Mouse (Mus musculus) monocyte, adult 5-6 weeks (primary cell): ENCODE data around the gene Crb3. TPM values are rescaled to one million over a fixed set of nuclear protein-coding genes. Genes with fewer than 3 reads are reported as not detected.
A peak's percentile ranks its signal among the peaks of the same experiment; 100 is the strongest.

Experiments used
- ATAC-seq: fragments of 153-309, 156-312 bp; replicated peaks from 2 replicates; pipeline ENCODE4 v1.8.0; 2017; ENCODE audit warnings: mild to moderate bottlenecking; ENCODE audit not compliant: low TSS enrichment, insufficient number of reproducible peaks, severe bottlenecking, poor library complexity, low FRiP score
- total RNA-seq: library from RNA; stranded (forward); fragments of 200-1000, 200-491, 200-594 nt; gene quantifications from 3 replicates; pipeline ENCODE4 v1.2.3, GENCODE M21; 2017

The Crb3 gene
- total RNA-seq, 1 experiment from 2014 or later, result not detected

- no peak for ATAC-seq
These were observed 39.4 kb downstream of the Crb3 start for GRCm38 (mm10) chr17:57098321-57098720.

DNA sequence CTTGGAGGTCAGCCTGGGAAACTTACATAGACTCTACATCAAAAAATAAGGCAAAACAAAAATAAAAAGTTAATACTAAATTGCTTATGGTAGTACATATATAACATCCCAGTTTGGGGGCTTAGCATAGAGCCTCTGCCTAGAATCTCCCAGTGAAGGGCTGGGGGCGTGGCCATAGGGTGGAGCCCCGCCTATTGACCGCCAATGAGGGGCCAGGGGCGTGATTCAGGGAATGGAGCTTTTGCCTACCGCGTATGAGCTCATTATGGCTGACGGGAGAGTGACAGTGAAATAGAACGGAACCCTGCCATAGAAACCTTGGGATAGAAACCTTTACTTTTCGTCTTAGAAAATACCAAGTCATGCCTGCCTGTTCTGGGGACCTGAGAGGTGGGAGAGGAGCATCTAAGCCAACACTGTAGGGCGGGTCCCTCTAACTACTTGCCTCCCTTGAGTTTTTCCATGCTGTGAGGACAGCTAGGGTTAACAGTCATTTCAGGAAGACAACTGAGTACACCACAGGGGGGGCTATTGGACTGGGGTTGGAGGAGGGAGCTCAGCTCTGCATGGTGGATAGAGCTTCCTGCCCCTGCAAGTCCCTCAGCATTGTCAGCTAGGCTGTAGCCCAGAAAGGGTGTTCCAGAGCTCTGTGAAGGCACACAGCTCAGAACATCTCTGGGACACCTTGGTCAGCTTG, 40.9 kb downstream of the Crb3 start:
- ATAC-seq, result no peak

DNA sequence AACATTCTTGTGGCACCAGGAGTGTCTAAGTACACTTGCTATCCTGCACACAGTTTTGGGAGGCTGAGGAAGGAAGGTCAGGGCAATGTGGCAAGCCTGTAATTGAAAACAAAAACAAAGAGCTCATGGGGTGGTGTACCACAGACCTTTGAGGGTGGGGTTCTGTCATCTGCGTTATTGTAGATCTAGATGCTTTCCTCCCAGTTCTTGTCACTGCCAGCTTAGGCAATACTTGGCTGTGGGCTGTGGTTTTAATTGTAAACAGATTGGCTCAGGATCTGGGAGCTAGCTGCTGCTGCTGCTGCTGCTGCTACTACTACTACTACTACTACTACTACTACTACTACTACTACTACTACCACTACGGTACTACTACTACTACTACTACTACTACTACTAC, 43.4 kb downstream of the Crb3 start:
- no peak for ATAC-seq

DNA sequence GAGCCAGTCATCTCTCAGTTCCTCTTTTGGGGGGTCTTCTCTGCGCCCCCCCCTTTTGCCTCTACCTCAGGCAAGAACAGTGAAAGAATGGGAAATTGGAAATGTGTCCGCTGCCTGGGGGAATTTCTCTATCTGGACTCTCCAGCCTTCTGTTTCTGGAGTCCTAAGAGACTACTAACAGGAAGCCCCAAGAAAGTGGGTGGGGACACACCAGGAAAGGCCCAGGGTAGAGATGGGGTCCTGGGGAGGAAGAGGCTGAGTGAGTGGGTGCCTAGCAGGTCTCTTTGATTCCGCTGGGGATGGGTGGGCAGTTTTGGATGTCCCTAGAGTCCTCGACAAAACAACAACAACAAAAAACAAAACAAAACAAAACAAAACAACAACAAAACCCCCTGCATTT, 45.6 kb downstream of the Crb3 start:
- ATAC-seq, result no peak

DNA sequence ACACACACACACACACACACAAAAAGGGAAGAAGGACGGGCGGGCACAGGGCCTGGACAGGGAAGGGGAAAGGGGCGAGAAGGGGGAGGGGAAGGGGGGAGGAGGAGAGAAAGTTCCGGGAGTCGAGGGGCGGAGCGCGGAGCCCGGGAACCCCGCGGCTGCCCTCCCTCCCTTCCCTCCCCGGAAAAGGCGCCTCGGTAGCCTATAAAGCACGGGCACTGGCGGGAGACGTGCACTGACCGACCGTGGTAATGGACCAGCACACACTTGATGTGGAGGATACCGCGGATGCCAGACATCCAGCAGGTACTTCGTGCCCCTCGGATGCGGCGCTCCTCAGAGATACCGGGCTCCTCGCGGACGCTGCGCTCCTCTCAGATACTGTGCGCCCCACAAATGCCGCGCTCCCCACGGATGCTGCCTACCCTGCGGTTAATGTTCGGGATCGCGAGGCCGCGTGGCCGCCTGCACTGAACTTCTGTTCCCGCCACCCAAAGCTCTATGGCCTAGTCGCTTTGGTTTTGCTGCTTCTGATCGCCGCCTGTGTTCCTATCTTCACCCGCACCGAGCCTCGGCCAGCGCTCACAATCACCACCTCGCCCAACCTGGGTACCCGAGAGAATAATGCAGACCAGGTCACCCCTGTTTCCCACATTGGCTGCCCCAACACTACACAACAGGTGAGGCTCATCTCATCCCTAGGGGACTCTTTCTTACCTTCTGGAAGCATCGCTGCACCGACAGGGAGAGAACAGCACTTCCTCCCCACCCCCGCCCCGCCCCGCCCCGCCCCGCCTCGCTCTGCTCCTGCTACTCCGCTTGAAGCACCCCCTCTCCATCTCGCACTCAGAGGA, 46.5 kb downstream of the Crb3 start, which contains the start of gene Tnfsf9:
Tnfsf9 (plus strand) TSS at position 145 of the 854 bp plus-strand sequence.
- ATAC-seq, result peak; percentile 51; the same call in 1 of the 2 replicates

GRCm38 (mm10) chr17:57106035-57106368, 47.1 kb downstream of the Crb3 start:
- ATAC-seq, result no peak

DNA sequence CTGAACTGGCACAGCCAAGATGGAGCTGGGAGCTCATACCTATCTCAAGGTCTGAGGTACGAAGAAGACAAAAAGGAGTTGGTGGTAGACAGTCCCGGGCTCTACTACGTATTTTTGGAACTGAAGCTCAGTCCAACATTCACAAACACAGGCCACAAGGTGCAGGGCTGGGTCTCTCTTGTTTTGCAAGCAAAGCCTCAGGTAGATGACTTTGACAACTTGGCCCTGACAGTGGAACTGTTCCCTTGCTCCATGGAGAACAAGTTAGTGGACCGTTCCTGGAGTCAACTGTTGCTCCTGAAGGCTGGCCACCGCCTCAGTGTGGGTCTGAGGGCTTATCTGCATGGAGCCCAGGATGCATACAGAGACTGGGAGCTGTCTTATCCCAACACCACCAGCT, 48.2 kb downstream of the Crb3 start:
- ATAC-seq, result no peak

DNA sequence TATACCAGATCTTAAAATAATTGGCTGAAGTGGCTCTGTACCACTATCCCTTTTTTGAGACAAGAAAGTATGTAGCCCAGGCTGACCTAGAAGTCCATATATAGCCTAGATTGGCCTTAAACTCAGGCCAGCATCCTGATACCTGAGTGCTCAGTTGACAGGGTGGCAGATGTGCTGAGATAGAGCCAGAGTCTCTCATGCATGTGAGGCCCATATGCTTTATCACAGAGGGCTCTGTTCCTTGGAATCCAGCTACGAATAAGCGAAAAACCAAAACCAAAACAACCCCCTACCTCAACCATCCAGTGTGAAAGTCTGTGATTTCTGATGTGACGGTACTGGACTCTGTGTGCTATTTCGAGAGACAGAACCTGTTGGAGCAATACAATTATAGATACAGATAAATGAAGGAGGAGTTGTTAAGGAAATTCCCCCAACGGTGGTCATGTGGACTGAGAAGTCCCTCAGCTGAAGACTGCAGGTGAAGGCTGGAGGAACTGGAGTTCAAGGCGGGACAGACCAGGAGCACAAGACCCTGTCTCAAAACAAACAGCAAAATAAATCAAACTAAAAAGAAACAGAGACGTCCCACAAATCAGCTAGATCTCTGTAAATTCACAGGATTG, 49.2 kb downstream of the Crb3 start:
- no peak for ATAC-seq

- ATAC-seq, result no peak
These were observed 49.8 kb downstream of the Crb3 start for GRCm38 (mm10) chr17:57108666-57109171.

- no peak for ATAC-seq
These were observed 51.1 kb downstream of the Crb3 start for GRCm38 (mm10) chr17:57110005-57110404.

GRCm38 (mm10) chr17:57112768-57113474, 54.0 kb downstream of the Crb3 start:
- ATAC-seq, result peak; percentile 93

Other genes with a start within 250 kb of the Crb3 start
- gene Rfx2, start 228.1 kb upstream of the Crb3 start, total RNA-seq, result 4.7 to 8.2 TPM (median 6.6 TPM) in 3 replicates
- not detected in 3 replicates for gene Acsbg2, start 184.7 kb upstream of the Crb3 start, total RNA-seq
- not detected in 3 replicates for gene 1700061G19Rik, start 183.6 kb upstream of the Crb3 start, total RNA-seq
- 7.0 to 20.4 TPM (median 8.3 TPM) in 3 replicates for gene Mllt1, start 123.7 kb upstream of the Crb3 start, total RNA-seq
- not detected in 3 replicates for gene Acer1, start 77.0 kb upstream of the Crb3 start, total RNA-seq
- gene Clpp, start 68.8 kb upstream of the Crb3 start, total RNA-seq, result 12.3 to 27.6 TPM (median 13.8 TPM) in 3 replicates
- gene Alkbh7, start 61.8 kb upstream of the Crb3 start, total RNA-seq, result 8.0 to 11.9 TPM (median 9.8 TPM) in 3 replicates
- not detected in 3 replicates for gene Pspn, start 59.1 kb upstream of the Crb3 start, total RNA-seq
- gene Gtf2f1, start 47.8 kb upstream of the Crb3 start, total RNA-seq, result 81.4 to 95.0 TPM (median 83.1 TPM) in 3 replicates
- gene Gm17949, start 47.6 kb upstream of the Crb3 start, total RNA-seq, result not detected in 3 replicates
- 25.1 to 60.3 TPM (median 33.8 TPM) in 3 replicates for gene Khsrp, start 27.6 kb upstream of the Crb3 start, total RNA-seq
- not detected in 3 replicates for gene Slc25a41, start 17.5 kb upstream of the Crb3 start, total RNA-seq
- gene Slc25a23, start 758 bp downstream of the Crb3 start, total RNA-seq, result 0.21 to 1.7 TPM (median 1.3 TPM) in 3 replicates
- 32.3 to 86.7 TPM (median 48.3 TPM) in 3 replicates for gene Dennd1c, start 19.4 kb downstream of the Crb3 start, total RNA-seq
- 0.58 to 1.4 TPM in 2 of 3 replicates, not detected in the other for gene Tubb4a, start 28.7 kb downstream of the Crb3 start, total RNA-seq
- 0.57 to 1.3 TPM (median 1.2 TPM) in 3 replicates for gene Tnfsf9, start 46.2 kb downstream of the Crb3 start, total RNA-seq
- gene Cd70, start 90.7 kb downstream of the Crb3 start, total RNA-seq, result not detected in 3 replicates
- 9.5 to 16.2 TPM (median 10.5 TPM) in 3 replicates for gene Tnfsf14, start 135.1 kb downstream of the Crb3 start, total RNA-seq
- 96.6 to 152 TPM (median 129 TPM) in 3 replicates for gene C3, start 169.0 kb downstream of the Crb3 start, total RNA-seq
- 27.2 to 32.8 TPM (median 27.8 TPM) in 3 replicates for gene Gpr108, start 189.3 kb downstream of the Crb3 start, total RNA-seq
- gene Trip10, start 190.3 kb downstream of the Crb3 start, total RNA-seq, result 4.5 to 10.8 TPM (median 9.2 TPM) in 3 replicates
- 267 to 324 TPM (median 306 TPM) in 3 replicates for gene Vav1, start 220.0 kb downstream of the Crb3 start, total RNA-seq